Mouse (Mus musculus) kidney, adult 2 months (tissue): ENCODE data around the gene Prn.

Experiments
- CTCF ChIP-seq: fragments of 200-500 bp; conservative IDR thresholded peaks from 2 replicates; pipeline ENCODE4 v1.5.1; 2011; ENCODE audit warnings: low read depth, mild to moderate bottlenecking, control low read depth, low read length, moderate library complexity, mixed read lengths; ENCODE audit not compliant: insufficient read depth, insufficient read length
- POLR2A ChIP-seq: fragments of 200-500 bp; IDR thresholded peaks from one replicate; pipeline ENCODE4 v1.6.1; 2011; ENCODE audit warnings: low read depth, low read length, control low read depth

DNA sequence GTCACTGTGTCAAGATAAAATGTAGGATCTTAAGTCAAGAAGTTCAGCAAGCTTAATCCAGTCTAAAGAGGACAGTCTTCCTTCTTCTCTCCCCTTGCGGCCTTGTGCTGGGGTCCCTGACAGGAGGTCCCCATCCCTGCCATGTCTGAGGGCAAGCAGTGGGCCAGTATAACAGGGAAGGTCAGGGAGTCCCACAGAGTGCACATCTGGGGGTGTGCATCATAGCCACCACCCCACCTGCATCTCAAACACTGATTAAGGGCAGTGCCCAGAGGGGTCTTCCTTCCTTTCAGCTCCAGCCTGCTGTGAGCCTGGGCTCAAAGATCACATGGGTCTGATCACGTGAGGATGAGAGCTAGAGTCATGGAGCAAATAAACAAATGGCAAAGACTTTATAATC lies 51.9 kb downstream of the Prn start:
- TF ChIP-seq CTCF (no peak), POLR2A (no peak)
